Mouse (Mus musculus) bone marrow, adult 2 months (tissue): ENCODE data around the gene Sipa1l1. TPM values are rescaled to one million over a fixed set of nuclear protein-coding genes. Genes with fewer than 3 reads are reported as not detected.

Experiments used
- H3K27ac ChIP-seq: fragments of 200-500 bp; 2 replicates; pipeline ENCODE4 v1.5.1; 2012; ENCODE audit warnings: low read depth, mild to moderate bottlenecking, control low read depth, inconsistent platforms, low read length; ENCODE audit not compliant: control insufficient read depth, poor library complexity, insufficient read depth
- H3K4me1 ChIP-seq: fragments of 200-500 bp; 2 replicates; pipeline ENCODE4 v1.6.1; 2011; ENCODE audit warnings: low read length; ENCODE audit not compliant: control insufficient read depth, insufficient read depth
- H3K4me3 ChIP-seq: fragments of 200-500 bp; replicated peaks from 2 replicates; pipeline ENCODE3; 2011; ENCODE audit warnings: mild to moderate bottlenecking, low read depth, low read length, control low read depth; ENCODE audit not compliant: control insufficient read depth
- CTCF ChIP-seq: fragments of 200-500 bp; IDR thresholded peaks from 2 replicates; pipeline ENCODE4 v1.5.1; 2011; ENCODE audit warnings: low read length, control low read depth; ENCODE audit not compliant: control insufficient read depth, insufficient read depth
- POLR2A ChIP-seq: fragments of 200-500 bp; IDR thresholded peaks from 2 replicates; pipeline ENCODE4 v1.6.1; 2011; ENCODE audit warnings: low read depth, mild to moderate bottlenecking, control low read depth, low read length, borderline replicate concordance; ENCODE audit not compliant: control insufficient read depth
- WGBS: fragments of 180-500 bp; shearing (Covaris S2); methylation state at CpG from one replicate; pipeline ENCODE4 v1.1.7; 2018; 5-methylcytosine and 5-hydroxymethylcytosine counted together
- polyA plus RNA-seq: library from polyadenylated mRNA; stranded (reverse); fragments of >200 nt; gene quantifications from 2 replicates; pipeline ENCODE4 v1.2.4, GENCODE M21; 2011; ENCODE audit warnings: low replicate concordance; ENCODE audit not compliant: missing spikeins, insufficient read depth, insufficient read length

The Sipa1l1 gene
- polyA plus RNA-seq, 1 experiment: 13.5 TPM

- H3K4me3 ChIP-seq: no peak overlapping the region
- H3K27ac ChIP-seq: no peak overlapping the region
- 83% methylated on average over 12 of the region's 12 CpGs for WGBS
- no peaks in the 10 kb centered on the region for H3K4me1 ChIP-seq
- TF ChIP-seq POLR2A (no peak), CTCF (no peak)
These were observed 22.0 kb upstream of the Sipa1l1 start for GRCm38 (mm10) chr12:82147021-82147693.

GRCm38 (mm10) chr12:82148328-82148930, 20.7 kb upstream of the Sipa1l1 start:
- no peak overlapping the region for H3K4me3 ChIP-seq
- no peaks in the 10 kb centered on the region for H3K4me1 ChIP-seq
- TF ChIP-seq POLR2A: no peak
- TF ChIP-seq CTCF: no peak
- 84% methylated on average over 8 of the region's 8 CpGs for WGBS
- no peak overlapping the region for H3K27ac ChIP-seq

- 16% methylated on average over 2 of the region's 2 CpGs for whole genome bisulfite sequencing
- no peak for TF ChIP-seq CTCF
- no peak for TF ChIP-seq POLR2A
- Histone ChIP-seq H3K4me1 (no peaks in the 10 kb centered on the region), H3K27ac (no peak overlapping the region), H3K4me3 (no peak overlapping the region)
These were observed 18.1 kb upstream of the Sipa1l1 start for GRCm38 (mm10) chr12:82151019-82151418.

DNA sequence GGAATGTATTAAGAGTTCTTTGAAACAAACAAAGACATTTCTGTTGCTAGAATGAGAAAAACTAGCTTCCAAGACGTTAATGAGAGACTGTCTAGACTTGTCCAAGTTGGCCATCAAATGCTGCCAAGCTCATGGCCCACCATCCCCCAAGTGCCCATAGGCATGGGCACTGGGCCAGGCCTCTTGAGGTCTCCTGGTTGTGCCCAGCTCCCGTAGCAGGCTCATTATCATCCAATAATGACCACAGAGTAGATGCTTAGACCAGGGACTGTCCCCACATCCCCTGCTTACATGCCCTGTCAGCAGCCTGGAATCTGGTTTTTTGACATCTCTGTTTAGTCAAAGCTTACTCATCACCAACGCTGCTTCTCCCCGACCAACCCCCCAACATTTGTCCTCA, 14.6 kb upstream of the Sipa1l1 start:
- Histone ChIP-seq H3K27ac (no peak overlapping the region), H3K4me1 (no peaks in the 10 kb centered on the region), H3K4me3 (no peak overlapping the region)
- WGBS: 79% methylated on average over 4 of the region's 4 CpGs
- TF ChIP-seq CTCF (no peak), POLR2A (no peak)

GRCm38 (mm10) chr12:82158516-82158915, 10.6 kb upstream of the Sipa1l1 start:
- TF ChIP-seq POLR2A: no peak
- TF ChIP-seq CTCF: no peak
- no peak overlapping the region for H3K4me3 ChIP-seq
- no peaks in the 10 kb centered on the region for H3K4me1 ChIP-seq
- 87% methylated on average over 16 of the region's 16 CpGs for WGBS
- no peak overlapping the region for H3K27ac ChIP-seq

- no peak for TF ChIP-seq POLR2A
- WGBS: 86% methylated on average over 3 of the region's 3 CpGs
- no peak overlapping the region for H3K27ac ChIP-seq
- H3K4me1 ChIP-seq: no peaks in the 10 kb centered on the region
- H3K4me3 ChIP-seq: no peak overlapping the region
These were observed 9.7 kb upstream of the Sipa1l1 start for GRCm38 (mm10) chr12:82159372-82159771.

- no peaks in the 10 kb centered on the region for H3K4me1 ChIP-seq
- no peak overlapping the region for H3K4me3 ChIP-seq
- no peak overlapping the region for H3K27ac ChIP-seq
- no peak for TF ChIP-seq POLR2A
- no peak for TF ChIP-seq CTCF
- WGBS: 63% methylated on average over 4 of the region's 4 CpGs
These were observed 3.5 kb upstream of the Sipa1l1 start for GRCm38 (mm10) chr12:82165651-82166050.

- TF ChIP-seq CTCF: no peak
- no peak for TF ChIP-seq POLR2A
- Histone ChIP-seq H3K4me3 (no peak overlapping the region), H3K27ac (no peak overlapping the region), H3K4me1 (no peaks in the 10 kb centered on the region)
- WGBS: 20% methylated on average over 14 of the region's 14 CpGs
These were observed 3.0 kb upstream of the Sipa1l1 start for GRCm38 (mm10) chr12:82166101-82166571.
